Mouse (Mus musculus) thymus, postnatal 4 days (tissue): Measurements from ENCODE around the gene Srr.
A peak's percentile ranks its signal among the peaks of the same experiment; 100 is the strongest.

Experiments
- DNase-seq: peaks from one replicate; pipeline ENCODE4 v3.0.0; 2021

The Srr gene

GRCm38 (mm10) chr11:74925577-74926387, at the start of gene Srr, which contains the start of gene Smg6:
Gene Srr, minus strand, starts transcription at chr11:74925948.
Gene Smg6, plus strand, starts transcription at chr11:74925823.
- peak; percentile 96 for DNase-seq

- no peak for DNase-seq
Measured at GRCm38 (mm10) chr11:74974615-74975014, 48.9 kb upstream of the Srr start.

- DNase-seq, result no peak
Measured at GRCm38 (mm10) chr11:74973290-74974157, 47.8 kb upstream of the Srr start.

- no peak for DNase-seq
Measured at GRCm38 (mm10) chr11:74965516-74965915, 39.8 kb upstream of the Srr start.

GRCm38 (mm10) chr11:74962846-74963407, 37.2 kb upstream of the Srr start:
- no peak for DNase-seq

- no peak for DNase-seq
Measured at GRCm38 (mm10) chr11:74961953-74962352, 36.2 kb upstream of the Srr start.

GRCm38 (mm10) chr11:74960031-74960551, 34.3 kb upstream of the Srr start:
- DNase-seq, result peak; percentile 19

- no peak for DNase-seq
Measured at GRCm38 (mm10) chr11:74959501-74959900, 33.8 kb upstream of the Srr start.

- no peak for DNase-seq
Measured at GRCm38 (mm10) chr11:74957600-74957999, 31.9 kb upstream of the Srr start.

- DNase-seq, result no peak
Measured at GRCm38 (mm10) chr11:74956006-74956405, 30.3 kb upstream of the Srr start.

- no peak for DNase-seq
Measured at GRCm38 (mm10) chr11:74954901-74955300, 29.2 kb upstream of the Srr start.

GRCm38 (mm10) chr11:74946348-74946747, 20.6 kb upstream of the Srr start:
- DNase-seq, result no peak

- DNase-seq, result no peak
Measured at GRCm38 (mm10) chr11:74930391-74930790, 4.6 kb upstream of the Srr start.

- no peak for DNase-seq
Measured at GRCm38 (mm10) chr11:74929111-74929510, 3.4 kb upstream of the Srr start.

GRCm38 (mm10) chr11:74927236-74927725, 1.5 kb upstream of the Srr start:
- DNase-seq, result no peak

- peak; percentile 13 for DNase-seq
Measured at GRCm38 (mm10) chr11:74926388-74927005, 749 bp upstream of the Srr start.

- DNase-seq, result peak; percentile 70
Measured at GRCm38 (mm10) chr11:74924149-74924548, 1.6 kb downstream of the Srr start.

- no peak for DNase-seq
Measured at GRCm38 (mm10) chr11:74919249-74919648, 6.5 kb downstream of the Srr start.

- no peak for DNase-seq
Measured at GRCm38 (mm10) chr11:74912492-74912891, 13.3 kb downstream of the Srr start.

GRCm38 (mm10) chr11:74909978-74910377, 15.8 kb downstream of the Srr start:
- DNase-seq, result no peak

- DNase-seq, result no peak
Measured at GRCm38 (mm10) chr11:74908618-74909399, 16.9 kb downstream of the Srr start.

GRCm38 (mm10) chr11:74907850-74908249, 17.9 kb downstream of the Srr start:
- DNase-seq, result no peak
